Mouse (Mus musculus) bone marrow macrophage, adult 2 months (primary cell): ENCODE data around the gene Iqch. TPM values are rescaled to one million over a fixed set of nuclear protein-coding genes. Genes with fewer than 3 reads are reported as not detected.

Source experiments
- H3K27ac ChIP-seq: 2 replicates; pipeline ENCODE4 v1.5.1; 2012; ENCODE audit warnings: low read depth, low read length; ENCODE audit not compliant: insufficient read depth
- H3K4me1 ChIP-seq: 2 replicates; pipeline ENCODE4 v1.6.1; 2012; ENCODE audit warnings: low read length; ENCODE audit not compliant: control insufficient read depth, insufficient read depth
- H3K4me3 ChIP-seq: 2 replicates; pipeline ENCODE4 v1.5.1; 2012; ENCODE audit warnings: mild to moderate bottlenecking, low read length, moderate library complexity; ENCODE audit not compliant: insufficient read depth
- CTCF ChIP-seq: IDR thresholded peaks from 2 replicates; pipeline ENCODE4 v1.5.1; 2012; ENCODE audit warnings: low read depth, mild to moderate bottlenecking, low read length, moderate library complexity
- POLR2A ChIP-seq: IDR thresholded peaks from 2 replicates; pipeline ENCODE4 v1.6.1; 2012; ENCODE audit warnings: mild to moderate bottlenecking, low read depth, low read length, borderline replicate concordance
- polyA plus RNA-seq: library from polyadenylated mRNA; stranded (reverse); fragments of >200 nt; gene quantifications from 2 replicates; pipeline ENCODE4 v1.2.4, GENCODE M21; 2012; ENCODE audit not compliant: missing spikeins, insufficient read depth, insufficient read length

Iqch gene
- polyA plus RNA-seq, 1 experiment = not detected

GRCm38 (mm10) chr9:63548966-63549365 lies 53.3 kb downstream of the Iqch start:
- Histone ChIP-seq H3K4me1 (no peaks in the 10 kb centered on the region), H3K4me3 (no peak overlapping the region), H3K27ac (no peak overlapping the region)
- TF ChIP-seq POLR2A (no peak), CTCF (no peak)

- H3K27ac ChIP-seq = no peak overlapping the region
- TF ChIP-seq CTCF = no peak
- TF ChIP-seq POLR2A = no peak
- H3K4me3 ChIP-seq = no peak overlapping the region
- H3K4me1 ChIP-seq = 0 out of 2 replicates have a peak, but pooled peaks cover 4% of the 10 kb centered on the region
Measured at GRCm38 (mm10) chr9:63541926-63542325, 60.4 kb downstream of the Iqch start.

- no peak for TF ChIP-seq POLR2A
- TF ChIP-seq CTCF = no peak
- H3K27ac ChIP-seq = no peak overlapping the region
- no peak overlapping the region for H3K4me3 ChIP-seq
- 0 out of 2 replicates have a peak, but pooled peaks cover 4% of the 10 kb centered on the region for H3K4me1 ChIP-seq
Measured at GRCm38 (mm10) chr9:63541301-63541700, 61.0 kb downstream of the Iqch start.

- TF ChIP-seq CTCF = no peak
- no peak for TF ChIP-seq POLR2A
- Histone ChIP-seq H3K4me3 (no peak overlapping the region), H3K4me1 (0 out of 2 replicates have a peak, but pooled peaks cover 4% of the 10 kb centered on the region), H3K27ac (no peak overlapping the region)
Measured at GRCm38 (mm10) chr9:63537489-63537888, 64.8 kb downstream of the Iqch start.

GRCm38 (mm10) chr9:63535042-63535441 lies 67.3 kb downstream of the Iqch start:
- no peak overlapping the region for H3K27ac ChIP-seq
- TF ChIP-seq CTCF (no peak), POLR2A (no peak)
- 0 out of 2 replicates have a peak, but pooled peaks cover 4% of the 10 kb centered on the region for H3K4me1 ChIP-seq
- no peak overlapping the region for H3K4me3 ChIP-seq

- TF ChIP-seq CTCF (no peak), POLR2A (no peak)
- no peak overlapping the region for H3K4me3 ChIP-seq
- H3K27ac ChIP-seq = no peak overlapping the region
- H3K4me1 ChIP-seq = 0 out of 2 replicates have a peak, but pooled peaks cover 4% of the 10 kb centered on the region
Measured at GRCm38 (mm10) chr9:63534371-63534780, 67.9 kb downstream of the Iqch start.

GRCm38 (mm10) chr9:63532966-63533711 lies 69.2 kb downstream of the Iqch start:
- no peak for TF ChIP-seq POLR2A
- TF ChIP-seq CTCF = no peak
- Histone ChIP-seq H3K4me3 (no peak overlapping the region), H3K27ac (no peak overlapping the region), H3K4me1 (0 out of 2 replicates have a peak, but pooled peaks cover 4% of the 10 kb centered on the region)

GRCm38 (mm10) chr9:63523937-63524253 lies 78.4 kb downstream of the Iqch start:
- TF ChIP-seq CTCF = no peak
- TF ChIP-seq POLR2A = no peak
- Histone ChIP-seq H3K4me3 (no peak overlapping the region), H3K27ac (no peak overlapping the region), H3K4me1 (no peaks in the 10 kb centered on the region)

- TF ChIP-seq CTCF = no peak
- TF ChIP-seq POLR2A = no peak
- Histone ChIP-seq H3K4me3 (no peak overlapping the region), H3K27ac (no peak overlapping the region), H3K4me1 (no peaks in the 10 kb centered on the region)
Measured at GRCm38 (mm10) chr9:63523251-63523936, 78.9 kb downstream of the Iqch start.

- no peak for TF ChIP-seq CTCF
- no peak for TF ChIP-seq POLR2A
- H3K27ac ChIP-seq = no peak overlapping the region
- H3K4me3 ChIP-seq = no peak overlapping the region
- H3K4me1 ChIP-seq = peaks cover 2% of the 10 kb centered on the region; the same call in 1 of the 2 replicates
Measured at GRCm38 (mm10) chr9:63512851-63513250, 89.4 kb downstream of the Iqch start.

- Histone ChIP-seq H3K4me3 (no peak overlapping the region), H3K4me1 (peaks cover 2% of the 10 kb centered on the region; the same call in 1 of the 2 replicates), H3K27ac (no peak overlapping the region)
- no peak for TF ChIP-seq CTCF
- TF ChIP-seq POLR2A = no peak
Measured at GRCm38 (mm10) chr9:63511034-63511433, 91.3 kb downstream of the Iqch start.
